Mouse (Mus musculus) forebrain, embryonic 13.5 days (tissue): ENCODE results near the gene Gm20388. TPM values are rescaled to one million over a fixed set of nuclear protein-coding genes. Genes with fewer than 3 reads are reported as not detected.
A peak's percentile ranks its signal among the peaks of the same experiment; 100 is the strongest.

Experiments used
- ATAC-seq: fragments of 200-750 bp; cut with Nextera tagmentation; 2 replicates; pipeline ENCODE4 v1.8.0; 2017
- H3K27ac ChIP-seq: fragments of 300-500 bp; sonication (generic); 2 replicates; pipeline ENCODE4 v1.5.1; 2015; ENCODE audit warnings: inconsistent platforms, mild to moderate bottlenecking, moderate library complexity
- H3K27me3 ChIP-seq: fragments of 300-500 bp; sonication (generic); 2 replicates; pipeline ENCODE4 v1.6.1; 2015; ENCODE audit warnings: mild to moderate bottlenecking, inconsistent platforms
- H3K36me3 ChIP-seq: fragments of 300-500 bp; sonication (generic); 2 replicates; pipeline ENCODE4 v1.6.1; 2015; ENCODE audit warnings: mild to moderate bottlenecking, inconsistent platforms; ENCODE audit not compliant: poor library complexity, severe bottlenecking
- H3K4me1 ChIP-seq: fragments of 300-500 bp; sonication (generic); 2 replicates; pipeline ENCODE4 v1.6.1; 2015; ENCODE audit warnings: inconsistent platforms
- H3K4me2 ChIP-seq: fragments of 300-500 bp; sonication (generic); 2 replicates; pipeline ENCODE4 v1.6.1; 2015; ENCODE audit warnings: inconsistent platforms, mild to moderate bottlenecking, moderate library complexity
- H3K4me3 ChIP-seq: fragments of 300-500 bp; sonication (generic); 2 replicates; pipeline ENCODE4 v1.5.1; 2015; ENCODE audit warnings: mild to moderate bottlenecking, inconsistent platforms
- H3K9ac ChIP-seq: fragments of 300-500 bp; sonication (generic); 2 replicates; pipeline ENCODE4 v1.6.1; 2015; ENCODE audit warnings: mild to moderate bottlenecking, inconsistent platforms
- H3K9me3 ChIP-seq: fragments of 300-500 bp; sonication (generic); replicated peaks from 2 replicates; pipeline ENCODE4 v1.6.1; 2016; ENCODE audit warnings: inconsistent platforms
- WGBS: fragments of 180-500 bp; shearing (Covaris S2); methylation state at CpG from one replicate; pipeline ENCODE4 v1.1.7; 2015; 5-methylcytosine and 5-hydroxymethylcytosine counted together
- polyA plus RNA-seq: library from polyadenylated mRNA; unstranded; fragments of >200 nt; fragmentation: Nextera tagmentation; extraction: Ambion mirVana; gene quantifications from 2 replicates; pipeline ENCODE4 v1.2.1, GENCODE M21; 2015

Gm20388 gene
- polyA plus RNA-seq, 1 experiment from 2014 or later = 5.6 TPM

- H3K27ac ChIP-seq = peak overlapping the region; percentile 76
- H3K4me2 ChIP-seq = no peak overlapping the region
- H3K27me3 ChIP-seq = peaks cover 3% of the 10 kb centered on the region; the same call in 1 of the 2 replicates
- no peaks in the 10 kb centered on the region for H3K36me3 ChIP-seq
- peaks cover 71% of the 10 kb centered on the region for H3K4me1 ChIP-seq
- no peak overlapping the region; the same call in 1 of the 2 replicates for H3K9ac ChIP-seq
- no peaks in the 10 kb centered on the region for H3K9me3 ChIP-seq
- ATAC-seq = no peak
- 58% methylated on average over 10 of the region's 10 CpGs for WGBS
- no peak overlapping the region for H3K4me3 ChIP-seq
These were observed 555.6 kb downstream of the Gm20388 start for GRCm38 (mm10) chr8:120466266-120466665.

- Histone ChIP-seq H3K27me3 (peaks cover 3% of the 10 kb centered on the region; the same call in 1 of the 2 replicates), H3K4me2 (no peak overlapping the region), H3K9ac (no peak overlapping the region), H3K9me3 (no peaks in the 10 kb centered on the region), H3K4me1 (peaks cover 71% of the 10 kb centered on the region), H3K4me3 (no peak overlapping the region), H3K27ac (no peak overlapping the region), H3K36me3 (no peaks in the 10 kb centered on the region)
- ATAC-seq = no peak
- WGBS = 87% methylated on average over 7 of the region's 7 CpGs
These were observed 557.0 kb downstream of the Gm20388 start for GRCm38 (mm10) chr8:120467598-120467997.

GRCm38 (mm10) chr8:120470170-120470569 is 559.5 kb downstream of the Gm20388 start:
- ATAC-seq = no peak
- peaks cover 3% of the 10 kb centered on the region; the same call in 1 of the 2 replicates for H3K27me3 ChIP-seq
- H3K36me3 ChIP-seq = no peaks in the 10 kb centered on the region
- no peak overlapping the region for H3K4me3 ChIP-seq
- no peak overlapping the region; the same call in 1 of the 2 replicates for H3K27ac ChIP-seq
- H3K4me2 ChIP-seq = no peak overlapping the region
- no peak overlapping the region for H3K9ac ChIP-seq
- H3K9me3 ChIP-seq = no peaks in the 10 kb centered on the region
- WGBS = 92% methylated on average over 12 of the region's 12 CpGs
- H3K4me1 ChIP-seq = peaks cover 80% of the 10 kb centered on the region

GRCm38 (mm10) chr8:120471166-120471565 is 560.5 kb downstream of the Gm20388 start:
- Histone ChIP-seq H3K9ac (0 out of 2 replicates have a peak overlapping the region, but pooled peaks have one; percentile 0), H3K4me3 (no peak overlapping the region), H3K27me3 (peaks cover 3% of the 10 kb centered on the region; the same call in 1 of the 2 replicates), H3K4me1 (peaks cover 79% of the 10 kb centered on the region), H3K4me2 (no peak overlapping the region), H3K36me3 (no peaks in the 10 kb centered on the region), H3K9me3 (no peaks in the 10 kb centered on the region), H3K27ac (peak overlapping the region; percentile 82)
- ATAC-seq = 0 out of 2 replicates have a peak, but pooled peaks have one; percentile 22
- WGBS = 4% methylated on average over 7 of the region's 7 CpGs

GRCm38 (mm10) chr8:120471752-120472151 is 561.1 kb downstream of the Gm20388 start:
- ATAC-seq = no peak
- H3K4me3 ChIP-seq = no peak overlapping the region
- no peaks in the 10 kb centered on the region for H3K9me3 ChIP-seq
- H3K27ac ChIP-seq = peak overlapping the region; percentile 82
- WGBS = 70% methylated on average over 2 of the region's 2 CpGs
- 0 out of 2 replicates have a peak overlapping the region, but pooled peaks have one; percentile 0 for H3K9ac ChIP-seq
- H3K4me1 ChIP-seq = peaks cover 79% of the 10 kb centered on the region
- H3K27me3 ChIP-seq = peaks cover 3% of the 10 kb centered on the region; the same call in 1 of the 2 replicates
- 0 out of 2 replicates have a peak overlapping the region, but pooled peaks have one; percentile 10 for H3K4me2 ChIP-seq
- H3K36me3 ChIP-seq = no peaks in the 10 kb centered on the region

GRCm38 (mm10) chr8:120472230-120472629 is 561.6 kb downstream of the Gm20388 start:
- H3K4me1 ChIP-seq = peaks cover 79% of the 10 kb centered on the region
- peak overlapping the region; percentile 10; the same call in 1 of the 2 replicates for H3K4me2 ChIP-seq
- H3K27ac ChIP-seq = peak overlapping the region; percentile 82
- peaks cover 3% of the 10 kb centered on the region; the same call in 1 of the 2 replicates for H3K27me3 ChIP-seq
- H3K36me3 ChIP-seq = no peaks in the 10 kb centered on the region
- H3K4me3 ChIP-seq = no peak overlapping the region
- WGBS = 38% methylated on average over 16 of the region's 16 CpGs
- peak overlapping the region; percentile 34 for H3K9ac ChIP-seq
- no peak for ATAC-seq
- H3K9me3 ChIP-seq = no peaks in the 10 kb centered on the region

GRCm38 (mm10) chr8:120473729-120474364 is 563.2 kb downstream of the Gm20388 start:
- no peak for ATAC-seq
- Histone ChIP-seq H3K27me3 (no peaks in the 10 kb centered on the region), H3K9me3 (no peaks in the 10 kb centered on the region), H3K4me1 (peaks cover 83% of the 10 kb centered on the region), H3K4me2 (no peak overlapping the region), H3K4me3 (no peak overlapping the region), H3K36me3 (no peaks in the 10 kb centered on the region), H3K9ac (no peak overlapping the region), H3K27ac (no peak overlapping the region)
- WGBS = 89% methylated on average over 13 of the region's 13 CpGs

GRCm38 (mm10) chr8:120474496-120475235 is 564.0 kb downstream of the Gm20388 start:
- Histone ChIP-seq H3K27ac (no peak overlapping the region), H3K36me3 (no peaks in the 10 kb centered on the region), H3K27me3 (no peaks in the 10 kb centered on the region), H3K9ac (no peak overlapping the region), H3K4me2 (no peak overlapping the region), H3K4me3 (no peak overlapping the region), H3K4me1 (peaks cover 85% of the 10 kb centered on the region), H3K9me3 (no peaks in the 10 kb centered on the region)
- no peak for ATAC-seq
- WGBS = 85% methylated on average over 11 of the region's 11 CpGs

- no peaks in the 10 kb centered on the region for H3K36me3 ChIP-seq
- peak overlapping the region; percentile 89 for H3K27ac ChIP-seq
- no peaks in the 10 kb centered on the region for H3K9me3 ChIP-seq
- no peak overlapping the region for H3K4me3 ChIP-seq
- H3K4me2 ChIP-seq = no peak overlapping the region
- H3K9ac ChIP-seq = 0 out of 2 replicates have a peak overlapping the region, but pooled peaks have one; percentile 26
- ATAC-seq = no peak
- WGBS = 77% methylated on average over 10 of the region's 10 CpGs
- no peaks in the 10 kb centered on the region for H3K27me3 ChIP-seq
- H3K4me1 ChIP-seq = peaks cover 77% of the 10 kb centered on the region
These were observed 565.0 kb downstream of the Gm20388 start for GRCm38 (mm10) chr8:120475462-120476201.

- Histone ChIP-seq H3K4me1 (peaks cover 64% of the 10 kb centered on the region), H3K27me3 (no peaks in the 10 kb centered on the region), H3K9ac (peak overlapping the region; percentile 45), H3K4me3 (no peak overlapping the region), H3K9me3 (no peaks in the 10 kb centered on the region), H3K36me3 (no peaks in the 10 kb centered on the region), H3K4me2 (0 out of 2 replicates have a peak overlapping the region, but pooled peaks have one; percentile 5), H3K27ac (peak overlapping the region; percentile 89)
- peak; percentile 50 for ATAC-seq
- WGBS = 9% methylated on average over 25 of the region's 25 CpGs
These were observed 566.3 kb downstream of the Gm20388 start for GRCm38 (mm10) chr8:120476711-120477575.

- H3K27ac ChIP-seq = peak overlapping the region; percentile 48
- H3K9me3 ChIP-seq = no peaks in the 10 kb centered on the region
- WGBS = 91% methylated on average over 11 of the region's 11 CpGs
- H3K9ac ChIP-seq = no peak overlapping the region
- H3K4me1 ChIP-seq = peaks cover 58% of the 10 kb centered on the region
- H3K27me3 ChIP-seq = no peaks in the 10 kb centered on the region
- H3K4me2 ChIP-seq = no peak overlapping the region
- H3K4me3 ChIP-seq = no peak overlapping the region
- no peaks in the 10 kb centered on the region for H3K36me3 ChIP-seq
- ATAC-seq = no peak
These were observed 568.1 kb downstream of the Gm20388 start for GRCm38 (mm10) chr8:120478754-120479153.
